Mouse (Mus musculus) CH12F3 (cell line): Measurements from ENCODE around the gene Spon1.

Experiments
- in situ Hi-C: fragments of 300-500 bp; cut with MboI; formaldehyde crosslinking; loops from 2 replicates; pipeline ENCODE4 v1.14.3; 2020; ENCODE audit warnings: low sequenced_read_pairs

The Spon1 gene

DNA sequence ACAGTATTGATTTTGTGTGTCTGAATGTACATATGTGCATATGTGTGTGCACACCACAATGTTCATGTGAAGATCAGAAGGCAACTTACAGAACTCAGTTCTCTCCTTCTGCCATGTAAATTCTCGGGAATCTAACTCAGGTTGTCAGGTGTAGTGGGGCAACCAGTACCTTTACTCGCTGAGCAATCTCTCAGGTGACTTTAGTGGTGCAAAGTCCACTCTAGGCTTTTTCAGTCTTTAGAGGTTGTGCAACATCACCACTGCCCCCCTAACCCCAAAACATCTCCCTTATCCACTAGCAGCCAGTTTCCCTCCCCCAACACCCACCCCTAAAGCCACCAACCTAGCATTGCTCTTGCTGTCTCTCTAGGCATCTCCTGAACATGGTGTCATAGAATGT is 308.8 kb downstream of the Spon1 start:
- in situ Hi-C loops: no loop called here

DNA sequence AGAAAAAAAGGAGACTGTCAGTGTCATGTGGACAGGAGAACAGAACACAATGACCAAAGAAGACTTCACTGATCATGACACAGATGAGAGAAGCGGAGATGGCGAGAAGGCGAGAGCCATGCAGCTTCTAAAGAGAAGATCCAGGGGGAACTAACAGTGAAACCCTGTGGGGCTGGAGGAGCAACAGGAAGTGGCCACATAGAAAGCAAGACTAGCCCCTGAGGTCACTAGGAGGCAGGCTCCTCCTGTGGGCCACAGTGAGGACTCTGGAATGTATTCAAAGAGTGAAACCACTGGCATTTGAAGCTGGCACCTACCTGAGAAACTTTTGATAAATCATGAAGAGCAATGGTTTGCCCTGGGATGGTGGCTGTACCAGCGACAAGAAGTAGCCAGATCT is 313.5 kb downstream of the Spon1 start:
- in situ Hi-C loops: no loop called here

DNA sequence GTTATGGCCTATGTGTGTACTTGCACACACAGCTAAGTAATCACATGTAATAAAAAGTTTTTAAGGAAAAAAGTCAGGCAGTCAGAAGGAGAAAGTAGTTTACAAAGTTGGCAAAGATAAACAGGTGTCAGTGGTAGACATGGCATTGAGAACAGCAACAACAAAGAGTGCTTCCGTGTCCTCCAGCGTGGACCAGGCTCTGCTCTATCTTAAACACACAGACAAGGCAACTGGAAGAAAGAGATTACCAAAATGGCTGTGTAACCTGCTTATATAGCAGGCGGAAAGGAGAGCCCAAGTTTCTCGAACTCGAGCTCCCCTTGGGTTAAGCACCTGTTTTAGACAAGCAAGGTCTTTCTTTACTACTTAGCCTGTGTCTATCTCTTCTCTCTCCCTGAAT is 314.5 kb downstream of the Spon1 start:
- in situ Hi-C loops: no loop called here

DNA sequence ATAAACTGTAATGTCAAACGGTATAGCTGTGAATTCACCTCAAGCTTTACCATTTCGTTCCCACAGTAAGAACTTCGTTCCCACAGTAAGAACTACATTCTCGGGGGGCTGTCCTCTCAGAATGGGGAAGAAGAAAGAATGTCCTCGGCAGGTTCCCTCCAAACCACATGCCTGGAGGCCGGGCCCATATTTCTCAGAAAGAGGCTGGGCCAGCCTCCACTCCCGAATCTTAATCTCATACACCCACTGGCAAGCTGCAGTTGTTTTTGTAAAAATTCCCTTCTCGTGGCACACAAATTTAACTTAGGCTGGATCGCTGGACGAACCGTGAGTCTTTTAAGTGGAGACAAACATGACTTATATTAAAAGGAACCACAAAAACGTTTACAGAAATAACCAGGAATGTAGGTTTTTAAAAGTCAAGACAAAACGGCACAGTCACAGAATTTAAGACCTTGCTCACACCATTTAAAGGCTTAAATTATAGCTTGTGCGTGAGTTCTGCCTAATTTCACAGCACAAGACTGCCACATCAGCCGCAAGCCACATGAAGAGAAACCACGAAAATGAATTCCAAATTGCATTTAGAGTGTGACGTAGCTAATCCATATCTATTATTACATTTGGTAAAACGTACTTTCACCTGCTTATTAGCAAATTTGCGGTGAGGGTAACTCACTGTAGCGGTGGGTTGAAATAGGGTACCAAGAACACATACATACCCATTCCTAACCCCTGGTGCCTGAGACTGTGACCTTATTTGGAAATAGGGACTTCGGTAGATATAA is 316.0 kb downstream of the Spon1 start:
- in situ Hi-C loops: no loop called here

DNA sequence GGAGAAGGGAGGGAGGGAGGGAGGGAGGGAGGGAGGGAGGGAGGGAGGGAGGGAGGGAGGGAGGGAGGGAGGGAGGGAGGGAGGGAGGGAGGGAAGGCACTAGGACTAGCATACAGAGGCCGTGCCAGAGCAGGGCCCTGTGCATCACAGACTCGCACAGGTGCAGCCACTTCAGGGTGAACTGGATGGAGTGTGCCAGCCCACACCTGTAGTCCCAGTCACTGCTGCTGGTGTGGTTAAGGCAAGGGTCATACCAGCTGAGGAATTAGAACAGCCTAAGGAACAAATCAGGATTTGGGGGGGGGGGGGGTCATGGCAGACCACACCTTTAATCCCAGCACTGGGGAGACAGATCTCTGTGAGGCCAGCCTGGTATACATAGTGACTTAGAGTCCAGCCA is 317.3 kb downstream of the Spon1 start:
- in situ Hi-C loops: no loop called here

DNA sequence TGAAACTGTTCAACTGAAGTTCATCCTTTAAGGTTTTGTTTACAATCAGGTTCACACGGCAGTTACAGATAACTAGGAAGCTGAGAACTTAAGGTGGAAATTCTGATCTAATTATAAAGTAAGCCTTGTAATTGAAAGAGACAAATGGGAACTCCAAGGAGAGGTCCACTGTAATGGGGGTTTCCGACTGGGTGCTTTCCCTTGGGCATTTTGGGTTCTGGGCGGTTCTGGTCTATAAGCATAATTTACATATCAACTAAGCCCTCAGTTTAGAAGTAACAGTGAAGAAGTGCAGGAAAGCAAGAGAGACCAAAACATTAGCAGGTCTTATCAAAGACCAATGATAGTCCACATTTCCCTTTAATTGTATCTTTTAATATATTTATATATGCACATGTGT is 318.0 kb downstream of the Spon1 start:
- in situ Hi-C loops: no loop called here

DNA sequence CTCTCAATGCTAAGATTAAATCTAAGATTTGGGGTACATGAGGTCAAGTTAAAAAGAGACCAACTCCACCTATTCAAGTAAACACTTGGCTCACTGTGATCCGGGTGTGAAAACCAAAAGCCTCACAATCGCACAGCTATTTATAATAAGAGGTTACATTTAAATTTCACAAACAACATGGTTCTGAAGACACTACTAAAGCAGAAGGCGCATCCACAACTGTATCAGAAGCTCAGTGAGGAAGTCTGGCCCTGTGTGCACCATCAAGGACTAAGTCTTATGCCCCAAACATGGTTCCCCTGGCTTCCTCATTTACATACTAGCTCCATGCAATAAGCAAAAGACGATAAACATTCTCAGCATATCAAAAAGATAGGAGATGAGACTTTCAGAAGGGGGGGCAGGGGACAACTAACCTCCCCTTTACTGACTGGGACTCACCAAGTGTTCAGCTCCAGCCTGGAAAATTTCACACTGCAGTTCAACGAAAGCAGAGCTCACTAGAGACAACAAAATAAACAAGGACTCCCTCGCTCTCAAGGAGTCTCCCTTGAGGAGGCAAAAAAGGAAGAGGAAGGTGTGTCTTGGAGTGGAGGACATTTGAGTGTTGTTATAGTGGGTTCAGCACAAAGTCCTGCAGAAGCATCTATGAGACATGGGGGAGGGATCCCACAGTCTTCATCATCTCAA is 320.4 kb downstream of the Spon1 start:
- in situ Hi-C loops: no loop called here

DNA sequence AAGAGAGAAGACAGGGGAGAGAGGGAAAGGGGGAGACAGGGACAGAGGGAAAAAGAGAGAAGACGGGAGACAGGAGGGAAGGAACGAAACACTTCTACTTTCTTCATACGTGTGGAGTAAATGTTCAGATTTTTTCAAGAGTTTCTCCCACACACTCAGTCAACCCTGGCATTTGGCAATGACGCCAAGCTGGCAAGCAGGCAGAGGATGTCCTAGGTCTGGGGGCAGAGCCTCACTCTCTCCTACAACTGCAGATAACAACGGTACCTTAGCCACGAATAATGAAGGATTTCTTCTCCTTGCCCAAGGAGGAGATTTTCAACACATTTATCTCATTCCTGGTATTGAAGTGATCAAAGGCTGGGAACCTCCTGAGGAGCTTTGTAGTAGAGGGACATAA is 321.5 kb downstream of the Spon1 start:
- in situ Hi-C loops: no loop called here

DNA sequence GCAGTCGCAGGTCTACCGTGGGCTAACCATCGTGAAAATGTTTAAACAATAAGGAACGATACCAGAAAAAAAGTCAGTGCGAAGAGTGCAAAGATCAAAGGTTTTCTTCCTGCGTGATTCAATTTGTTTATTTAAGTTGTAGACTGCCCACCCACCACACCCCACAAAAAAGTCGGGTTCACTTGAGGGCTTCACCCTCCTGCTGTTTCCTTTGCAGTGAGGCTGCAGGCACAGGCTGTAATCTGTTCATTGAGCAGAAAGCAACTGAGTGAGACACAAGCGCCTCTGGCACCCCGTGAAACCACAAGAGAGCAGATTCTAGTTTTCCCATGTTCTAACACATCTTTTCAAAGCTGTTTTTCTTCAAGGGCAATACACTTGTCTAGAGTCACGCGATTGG is 322.2 kb downstream of the Spon1 start:
- in situ Hi-C loops: no loop called here

DNA sequence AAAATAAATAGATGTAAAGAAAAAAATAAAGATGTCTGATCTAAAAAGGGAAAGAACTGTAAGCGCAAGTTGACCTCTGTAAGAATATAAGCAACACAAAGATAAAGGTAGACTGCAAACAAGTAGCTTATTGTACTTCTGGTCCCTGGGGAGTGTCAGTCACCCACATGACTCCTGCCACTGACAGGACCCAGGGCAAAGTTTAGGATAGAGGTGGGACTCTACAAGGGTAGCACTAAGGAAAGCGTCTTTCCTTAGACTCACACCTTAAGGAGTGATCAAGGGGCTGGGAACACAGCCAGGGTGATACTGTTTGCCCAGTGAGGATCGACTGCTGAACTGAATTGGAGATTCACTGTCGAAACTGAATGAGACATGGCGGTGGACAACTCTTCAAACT is 323.1 kb downstream of the Spon1 start:
- in situ Hi-C loops: no loop called here

DNA sequence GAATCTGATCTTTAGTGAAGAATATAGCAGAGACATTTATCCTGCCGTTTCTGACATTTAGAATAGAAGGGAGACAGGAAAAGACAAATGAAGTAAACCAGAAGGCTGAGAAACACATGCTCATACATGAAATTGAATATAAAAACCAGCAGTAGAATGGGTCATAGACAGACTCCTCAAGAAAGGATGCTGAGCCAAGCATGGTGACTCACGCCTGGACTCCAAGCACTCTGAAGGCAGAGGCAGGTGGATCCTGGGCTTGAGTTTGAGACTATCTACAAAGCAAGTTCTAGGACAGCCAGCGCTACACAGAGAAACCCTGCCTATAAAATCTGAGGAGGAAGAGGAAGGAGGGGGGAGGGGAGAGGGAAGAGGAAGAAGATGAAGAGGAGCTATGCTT is 324.4 kb downstream of the Spon1 start:
- in situ Hi-C loops: no loop called here

DNA sequence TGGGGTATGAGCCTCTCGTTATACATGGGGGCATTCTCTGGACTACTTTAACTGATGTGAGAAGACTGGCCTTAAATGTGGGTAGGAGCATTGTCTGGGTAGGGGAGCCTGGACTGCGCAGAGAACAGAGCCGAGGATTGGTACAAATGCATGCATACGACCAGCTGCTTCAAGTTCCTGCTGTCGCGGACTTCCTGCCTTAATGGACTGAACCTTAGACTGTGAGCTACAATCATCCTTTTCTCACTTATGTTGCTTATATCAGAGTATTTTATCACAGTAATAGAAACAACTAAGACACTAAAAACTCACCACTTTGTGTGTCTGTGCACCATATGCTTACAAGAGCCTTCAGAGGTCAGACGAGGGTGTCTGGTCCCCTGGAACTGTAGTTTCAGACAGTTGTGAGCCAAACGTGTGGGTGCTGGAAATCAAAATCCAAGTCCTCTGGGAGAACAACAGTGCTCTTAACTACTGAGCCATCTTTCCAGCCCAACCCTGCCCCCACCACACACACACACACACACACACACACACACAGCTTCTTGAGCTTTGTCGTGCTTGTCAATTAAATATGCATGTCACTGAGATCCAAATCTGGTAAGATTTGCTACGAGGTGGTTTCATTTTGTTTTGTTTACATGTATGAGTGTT is 325.2 kb downstream of the Spon1 start:
- in situ Hi-C loops: no loop called here
